In the genomic region with DNA sequence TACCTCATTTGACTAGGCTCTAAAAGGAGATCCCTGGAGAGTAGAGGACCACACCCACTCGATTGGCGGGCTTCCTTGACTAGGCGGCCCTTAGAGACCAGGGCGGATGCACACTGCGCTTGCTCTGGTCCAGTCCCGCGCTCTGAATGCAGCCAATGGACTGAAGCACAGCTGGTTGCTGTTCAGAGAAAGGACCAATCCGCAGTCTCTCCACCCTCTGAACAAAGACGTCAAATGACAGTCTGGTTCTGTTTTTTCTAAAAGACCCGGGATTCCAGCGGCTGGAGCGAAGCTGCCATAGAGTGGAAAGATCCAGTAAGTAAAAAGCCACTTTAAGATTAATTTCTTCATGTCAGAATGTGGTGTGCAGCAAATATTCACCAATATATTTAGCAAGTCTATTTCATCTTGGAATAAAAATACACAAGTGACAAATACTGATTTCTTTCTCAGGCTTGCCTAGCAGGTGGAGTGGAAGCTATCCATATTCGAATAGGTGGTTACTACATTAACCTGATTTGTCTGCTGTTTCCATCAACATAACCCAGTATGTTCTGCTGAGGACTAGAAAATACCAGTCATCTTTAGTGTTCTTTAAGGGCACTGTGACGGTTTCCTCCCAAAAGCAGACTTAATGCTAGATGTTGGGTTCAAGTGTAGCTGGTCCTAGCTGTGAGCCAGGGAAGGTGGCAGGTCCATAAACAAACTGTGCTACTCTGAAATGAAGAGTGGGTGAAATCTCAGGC, we compare ENCODE assay signal across 1 mouse cellular context.
TF ChIP-seq lines count a peak whose summit lies in the region.

No protein-coding gene starts in this region.

TF ChIP-seq in C2C12, 6 proteins besides CTCF, POLR2A, EP300 and RAD21:
- TF ChIP-seq MAX (IDR thresholded peaks at IDR 0.05) (peak; percentile 22), MYOG (IDR thresholded peaks at IDR 0.05; ENCODE audit: control insufficient read depth, extremely low read depth, insufficient read length) (no peak), FOSL1 (IDR thresholded peaks at IDR 0.05; ENCODE audit: insufficient read depth, low read length, poor library complexity, severe bottlenecking) (no peak), CEBPB (IDR thresholded peaks at IDR 0.05; ENCODE audit: low read depth) (no peak), MYOD1 (IDR thresholded peaks at IDR 0.05; ENCODE audit: control insufficient read depth, insufficient read length, low read depth) (peak; percentile 49), USF1 (IDR thresholded peaks at IDR 0.05; ENCODE audit: low read depth) (no peak)
